8 mouse cellular contexts compared by ENCODE assay signal in the genomic region with DNA sequence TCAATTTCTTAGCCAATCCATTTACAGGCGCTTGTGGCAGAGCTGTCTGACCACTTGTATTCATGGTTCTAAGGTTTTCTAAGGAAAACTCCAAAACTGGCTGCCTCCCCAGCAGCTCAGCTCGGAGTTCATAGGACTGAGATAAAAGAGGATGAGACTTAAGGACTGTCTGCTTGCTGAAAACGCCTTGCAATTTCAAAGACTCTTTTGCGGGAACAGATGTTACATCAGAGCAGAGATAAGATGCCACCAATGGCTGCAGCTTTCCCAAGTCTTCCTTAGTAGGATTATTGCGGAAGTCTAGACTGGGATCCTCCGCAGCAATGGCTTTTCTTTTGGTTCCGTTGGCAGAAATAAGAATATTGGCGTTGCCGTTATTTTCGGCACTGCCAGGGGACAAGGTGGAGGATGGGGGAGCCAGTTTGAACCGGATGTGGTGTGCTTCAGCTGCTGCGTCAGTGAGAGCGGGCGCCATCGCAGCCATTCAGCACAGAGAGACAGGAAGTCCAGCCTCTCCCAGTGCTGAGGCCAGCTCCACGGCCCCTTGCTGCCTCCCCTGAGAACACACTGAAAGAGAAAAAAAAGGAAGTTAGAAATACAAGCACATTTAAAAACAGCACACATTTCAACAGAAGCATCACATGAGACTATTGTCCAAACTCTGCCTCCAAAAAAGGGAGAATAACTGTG. TPM values are rescaled to one million over a fixed set of nuclear protein-coding genes. Genes with fewer than 3 reads are reported as not detected.
A peak's percentile ranks its signal among the peaks of the same experiment; 100 is the strongest.
DNase-seq lines count a peak whose midpoint lies in the region; TF ChIP-seq lines count a peak whose summit lies in the region.
"Had no signal": no experiment of that assay in that cellular context is flagged by ENCODE, and none has a peak within 500 bp of the region (broad histone marks: within the 10 kb centered on the region; RNA-seq: fewer than 3 reads in every experiment).

No protein-coding gene starts in this region.

- TF ChIP-seq CTCF in E14TG2a.4 (conservative IDR thresholded peaks at IDR 0.05; ENCODE audit: low read length), result no peak

- H3K4me3 ChIP-seq in E14TG2a.4 (replicated peaks; ENCODE audit: low read length), result peak overlapping the region; percentile 56
- H3K4me3 ChIP-seq: embryonic facial prominence, embryonic 15.5 days had no signal

- H3K27me3 ChIP-seq in E14TG2a.4 (ENCODE audit: insufficient read depth, low read length), result no peaks in the 10 kb centered on the region
- H3K27me3 ChIP-seq: embryonic facial prominence, embryonic 15.5 days had no signal

- DNase-seq in CD4-positive helper T cell, adult 2 months (ENCODE audit: low read depth, low spot score), result peak; percentile 87
- peak; percentile 33 for DNase-seq in gastrocnemius, postnatal 14 days
- peak; percentile 22 to 27 for DNase-seq in left cerebral cortex, postnatal 36 days (ENCODE audit: low spot score in 2 of 2)
- peak; percentile 53 to 70 for DNase-seq in right cerebral cortex, postnatal 10 days (ENCODE audit: low spot score in 2 of 2)
- no peak for DNase-seq in cerebellum, postnatal 10 days
- no peak for DNase-seq in retina, postnatal 1 day

- H3K4me1 ChIP-seq in E14TG2a.4 (replicated peaks; ENCODE audit: low read depth, low read length), result peaks cover 74% of the 10 kb centered on the region
- H3K4me1 ChIP-seq: embryonic facial prominence, embryonic 15.5 days had no signal

- peaks cover 66% of the 10 kb centered on the region for H3K36me3 ChIP-seq in E14TG2a.4 (ENCODE audit: insufficient read depth, low read length)

- H3K9me3 ChIP-seq in E14TG2a.4 (ENCODE audit: low read length), result no peaks in the 10 kb centered on the region
- H3K9me3 ChIP-seq: embryonic facial prominence, embryonic 15.5 days had no signal

- intact Hi-C loops in gastrocnemius, postnatal 14 days (cut with DNase I; ENCODE audit: low total_unique reads), result no loop called here
- intact Hi-C loops in left cerebral cortex, postnatal 36 days (cut with DNase I), result loop anchor here (5.0 kb wide), 1 partner anchor 43 kb away; no protein-coding TSS in a partner anchor

RNA-seq across cellular contexts. Expression of gene Kansl1, which starts 43.8 kb away (rescaled TPM):
- 10 to 100 TPM; 19.4 to 19.7 TPM for total RNA-seq in gastrocnemius, postnatal 14 days (2021)
- total RNA-seq in left cerebral cortex, postnatal 36 days (2021), result 10 to 100 TPM; 69.6 to 87.1 TPM

Comparison
In these comparisons a context has a peak if more than half of its experiments do, and no peak if none do; other contexts are left out.
1. DNase-seq: peak in CD4-positive helper T cell, adult 2 months (single experiment), gastrocnemius, postnatal 14 days (single experiment), left cerebral cortex, postnatal 36 days (2 of 2) and right cerebral cortex, postnatal 10 days (2 of 2); none in cerebellum, postnatal 10 days (0 of 2) and retina, postnatal 1 day (single experiment).